Mouse (Mus musculus): ENCODE data around the gene Htr1f.

GRCm38 (mm10) chr16:65093552-65093951, 12.1 kb downstream of the Htr1f start:
- TF ChIP-seq POLR2A (IDR thresholded peaks at IDR 0.05; ENCODE audit: control insufficient read depth, extremely low read depth, insufficient read depth, low read length, poor library complexity), result no peak
- no peak for TF ChIP-seq CTCF (IDR thresholded peaks at IDR 0.05; ENCODE audit: borderline replicate concordance, control insufficient read depth, extremely low read depth, insufficient read depth, low read length, poor library complexity)
